Mouse (Mus musculus): ENCODE data around the gene Cklf. TPM values are rescaled to one million over a fixed set of nuclear protein-coding genes. Genes with fewer than 3 reads are reported as not detected.
"Not testable (repeated sequence)": the region's sequence is repeated elsewhere in the genome, so short reads cannot be mapped to it uniquely, and the experiment has no call there.

Cklf gene
- polyA plus RNA-seq, 1 experiment from 2014 or later: 48.2 TPM

DNA sequence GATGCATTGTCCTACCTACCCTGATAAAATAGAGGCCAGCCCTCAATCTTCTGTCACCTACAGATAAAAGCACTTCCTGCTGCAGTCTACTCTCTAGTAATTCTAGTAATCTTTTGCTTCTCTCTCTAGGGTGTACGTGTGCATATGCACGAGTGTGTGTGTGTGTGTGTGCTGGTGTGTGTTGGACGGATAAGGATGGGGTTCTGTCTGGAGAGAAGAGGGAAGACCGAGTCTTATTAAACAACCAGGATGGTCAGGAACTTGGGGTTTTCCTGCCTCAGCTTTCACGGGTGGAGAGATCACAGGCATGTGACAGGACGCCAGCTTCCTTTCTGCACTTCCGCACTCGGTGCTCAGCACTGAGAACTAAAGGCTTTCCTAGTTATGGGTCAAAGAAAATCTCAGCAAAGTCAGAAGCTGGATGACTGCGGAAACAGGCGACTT lies 11.2 kb upstream of the Cklf start:
- H3K27ac ChIP-seq: no peak overlapping the region
- no peaks in the 10 kb centered on the region for H3K27me3 ChIP-seq
- H3K4me3 ChIP-seq: no peak overlapping the region
- peaks cover 92% of the 10 kb centered on the region for H3K36me3 ChIP-seq
- H3K4me2 ChIP-seq (replicated peaks): no peak overlapping the region
- ATAC-seq (ENCODE audit: low FRiP score): no peak
- WGBS: 90% methylated on average over 10 of the region's 10 CpGs
- H3K4me1 ChIP-seq: no peaks in the 10 kb centered on the region
- no peaks in the 10 kb centered on the region for H3K9me3 ChIP-seq (replicated peaks)
- H3K9ac ChIP-seq: no peak overlapping the region

DNA sequence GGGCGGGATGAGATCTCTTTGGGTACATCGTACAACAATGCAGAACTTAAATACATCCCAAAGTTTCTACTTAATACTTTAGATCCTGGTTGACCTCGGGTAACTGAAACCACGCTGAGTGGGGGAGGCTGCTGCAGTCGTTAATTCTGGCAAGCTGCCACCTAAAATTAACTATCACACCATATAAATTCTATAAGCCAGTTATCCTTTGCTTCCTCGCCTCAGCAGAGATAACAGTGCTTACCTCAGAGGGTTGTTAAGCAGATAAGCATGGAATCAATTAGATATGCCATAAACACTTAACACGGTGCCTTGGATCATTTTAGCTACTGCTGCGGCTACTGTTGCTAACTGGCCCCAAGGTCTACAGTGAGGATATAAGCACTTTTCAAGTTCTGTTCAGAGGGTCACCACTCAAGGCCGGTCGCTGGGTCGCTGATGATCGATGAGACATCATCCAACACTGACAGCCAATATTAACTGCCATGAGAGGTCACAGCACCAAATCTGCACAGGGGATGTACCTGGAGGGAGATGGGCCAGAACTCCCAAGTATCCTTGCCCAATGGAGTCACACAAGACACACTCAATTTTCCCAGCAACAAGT lies 8.5 kb upstream of the Cklf start:
- no peak overlapping the region for H3K4me3 ChIP-seq
- no peaks in the 10 kb centered on the region for H3K9me3 ChIP-seq (replicated peaks)
- peaks cover 73% of the 10 kb centered on the region for H3K36me3 ChIP-seq
- H3K27me3 ChIP-seq: no peaks in the 10 kb centered on the region
- ATAC-seq (ENCODE audit: low FRiP score): no peak
- no peak overlapping the region for H3K9ac ChIP-seq
- H3K4me2 ChIP-seq (replicated peaks): no peak overlapping the region
- H3K27ac ChIP-seq: no peak overlapping the region
- 87% methylated on average over 12 of the region's 12 CpGs for WGBS
- H3K4me1 ChIP-seq: peaks cover 6% of the 10 kb centered on the region

DNA sequence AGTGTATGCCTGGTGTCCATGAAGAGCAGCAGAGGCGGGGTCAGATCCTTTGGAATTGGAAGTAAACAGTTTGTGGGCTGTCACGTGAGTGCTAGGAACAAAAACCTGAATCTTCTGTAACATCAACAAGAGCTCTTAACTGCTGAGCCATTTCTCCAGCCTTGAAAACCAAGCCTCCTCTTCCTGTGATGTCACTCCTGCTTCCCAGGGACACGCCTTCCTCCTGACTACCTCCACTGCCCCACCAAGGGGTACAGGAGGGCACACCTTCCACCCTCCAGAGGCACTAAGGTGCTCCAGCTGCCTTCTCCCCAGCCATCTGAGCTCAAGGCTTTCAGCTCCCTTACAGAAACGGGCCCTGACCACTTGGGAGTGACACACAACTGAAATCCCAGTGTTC lies 4.0 kb upstream of the Cklf start:
- no peak for ATAC-seq (ENCODE audit: low FRiP score)
- H3K9me3 ChIP-seq (replicated peaks): no peaks in the 10 kb centered on the region
- no peak overlapping the region; the same call in 1 of the 2 replicates for H3K9ac ChIP-seq
- H3K36me3 ChIP-seq: peaks cover 29% of the 10 kb centered on the region
- H3K27ac ChIP-seq: no peak overlapping the region
- no peaks in the 10 kb centered on the region for H3K27me3 ChIP-seq
- no peak overlapping the region for H3K4me2 ChIP-seq (replicated peaks)
- H3K4me1 ChIP-seq: peaks cover 21% of the 10 kb centered on the region
- 81% methylated on average over 4 of the region's 4 CpGs for WGBS
- no peak overlapping the region for H3K4me3 ChIP-seq

DNA sequence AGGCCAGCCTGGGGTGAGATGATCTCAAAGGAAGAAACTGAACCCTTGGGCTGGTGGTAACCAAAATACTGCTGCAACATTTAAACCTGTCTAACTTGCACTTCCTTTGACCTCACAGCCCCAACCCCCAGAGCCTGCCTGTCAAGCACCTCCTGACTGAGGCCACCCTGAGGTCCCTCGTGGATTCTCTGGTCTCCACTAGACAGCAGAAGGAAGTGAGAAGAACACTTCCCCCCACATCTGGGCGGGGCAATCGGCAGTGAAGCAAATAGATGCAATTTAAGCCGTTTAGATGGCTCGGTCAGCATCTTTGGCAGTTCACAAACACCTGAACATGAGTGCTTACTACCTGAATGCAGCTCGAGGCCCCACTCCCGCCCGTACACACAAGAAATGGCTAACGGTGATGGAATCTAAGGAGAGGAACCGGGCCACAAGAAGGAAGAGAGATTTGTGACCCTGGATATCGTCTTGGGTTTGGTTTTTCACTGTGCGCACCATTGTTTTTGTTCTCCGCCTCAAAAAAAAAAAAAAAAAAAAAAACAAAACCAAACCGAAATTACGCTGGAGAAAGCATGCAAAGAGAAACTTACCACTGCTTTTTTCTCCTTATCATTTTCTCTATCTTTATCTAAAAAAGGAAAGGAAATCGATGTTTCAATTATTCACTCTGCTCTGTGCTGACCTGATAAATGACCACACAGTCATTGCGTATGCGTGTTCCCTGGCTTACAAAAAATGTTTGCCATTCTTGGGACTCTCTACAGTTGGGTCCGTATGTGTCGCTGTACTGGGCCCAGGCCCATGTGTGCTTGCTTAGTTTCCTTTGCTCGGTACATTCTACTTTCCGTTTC lies 3.4 kb upstream of the Cklf start:
- no peaks in the 10 kb centered on the region for H3K9me3 ChIP-seq (replicated peaks)
- ATAC-seq (ENCODE audit: low FRiP score): no peak
- no peaks in the 10 kb centered on the region for H3K27me3 ChIP-seq
- H3K4me3 ChIP-seq: peak overlapping the region; percentile 85
- WGBS: 73% methylated on average over 22 of the region's 22 CpGs
- peaks cover 23% of the 10 kb centered on the region for H3K4me1 ChIP-seq
- peaks cover 22% of the 10 kb centered on the region for H3K36me3 ChIP-seq
- no peak overlapping the region for H3K27ac ChIP-seq
- H3K9ac ChIP-seq: peak overlapping the region; percentile 89
- H3K4me2 ChIP-seq (replicated peaks): peak overlapping the region; percentile 82

DNA sequence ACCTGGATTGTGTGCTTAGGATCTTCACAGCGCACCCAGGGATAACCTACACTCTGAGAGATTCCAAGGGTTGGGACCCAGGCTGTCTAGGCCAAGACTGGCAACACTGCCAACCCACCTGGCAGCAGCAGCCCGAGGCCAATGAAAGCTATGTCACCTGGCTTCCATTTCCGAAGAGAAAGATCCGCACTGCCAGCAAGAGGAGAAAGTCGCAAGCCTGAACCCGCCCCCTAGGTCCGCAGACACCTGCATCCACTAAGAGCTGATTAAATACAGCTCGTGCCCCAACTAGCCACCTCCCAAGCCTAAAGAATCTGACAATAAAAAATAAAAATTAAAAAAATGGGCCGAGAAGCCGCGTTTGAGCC lies 2.8 kb upstream of the Cklf start:
- WGBS: 5% methylated on average over 11 of the region's 11 CpGs
- no peaks in the 10 kb centered on the region for H3K27me3 ChIP-seq
- H3K36me3 ChIP-seq: peaks cover 16% of the 10 kb centered on the region
- H3K9ac ChIP-seq: peak overlapping the region; percentile 89
- H3K4me1 ChIP-seq: peaks cover 23% of the 10 kb centered on the region
- peak; percentile 12 for ATAC-seq (ENCODE audit: low FRiP score)
- no peak overlapping the region for H3K27ac ChIP-seq
- peak overlapping the region; percentile 82 for H3K4me2 ChIP-seq (replicated peaks)
- H3K9me3 ChIP-seq (replicated peaks): no peaks in the 10 kb centered on the region
- peak overlapping the region; percentile 85 for H3K4me3 ChIP-seq

DNA sequence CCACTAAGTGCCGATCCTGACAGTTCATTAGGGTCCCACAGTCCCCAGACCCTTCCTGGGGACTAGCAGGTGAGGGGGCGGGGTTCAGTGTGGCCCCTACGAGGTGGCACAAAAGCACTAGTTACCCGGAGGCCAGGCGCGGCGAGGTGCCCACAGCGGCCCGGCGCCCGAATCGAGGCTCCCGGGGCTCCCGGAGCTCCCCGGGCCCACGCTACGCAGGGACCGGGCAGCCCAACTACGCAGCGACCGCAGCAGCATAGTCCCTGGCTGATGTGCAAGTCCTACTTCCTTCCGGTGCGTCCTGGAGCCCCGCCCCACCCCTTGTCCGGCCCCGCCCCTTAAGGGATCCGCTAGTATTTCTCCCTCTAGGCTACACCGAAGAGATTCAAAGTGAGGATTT lies 2.4 kb upstream of the Cklf start, which contains the start of gene Tk2:
TSS of gene Tk2 (minus strand) at position 283 of the 400 bp plus-strand sequence.
- WGBS: under 1% methylated on average over 28 of the region's 28 CpGs
- peak; percentile 92 for ATAC-seq (ENCODE audit: low FRiP score)
- Histone ChIP-seq H3K4me1 (peaks cover 23% of the 10 kb centered on the region), H3K9me3 (replicated peaks) (no peaks in the 10 kb centered on the region), H3K4me2 (replicated peaks) (peak within 1 kb of the TSS; percentile 82), H3K4me3 (peak within 1 kb of the TSS; percentile 85), H3K27ac (0 out of 2 replicates have a peak within 1 kb of the TSS, but pooled peaks have one; percentile 4), H3K36me3 (peaks cover 13% of the 10 kb centered on the region), H3K9ac (peak within 1 kb of the TSS; percentile 89), H3K27me3 (no peaks in the 10 kb centered on the region)

DNA sequence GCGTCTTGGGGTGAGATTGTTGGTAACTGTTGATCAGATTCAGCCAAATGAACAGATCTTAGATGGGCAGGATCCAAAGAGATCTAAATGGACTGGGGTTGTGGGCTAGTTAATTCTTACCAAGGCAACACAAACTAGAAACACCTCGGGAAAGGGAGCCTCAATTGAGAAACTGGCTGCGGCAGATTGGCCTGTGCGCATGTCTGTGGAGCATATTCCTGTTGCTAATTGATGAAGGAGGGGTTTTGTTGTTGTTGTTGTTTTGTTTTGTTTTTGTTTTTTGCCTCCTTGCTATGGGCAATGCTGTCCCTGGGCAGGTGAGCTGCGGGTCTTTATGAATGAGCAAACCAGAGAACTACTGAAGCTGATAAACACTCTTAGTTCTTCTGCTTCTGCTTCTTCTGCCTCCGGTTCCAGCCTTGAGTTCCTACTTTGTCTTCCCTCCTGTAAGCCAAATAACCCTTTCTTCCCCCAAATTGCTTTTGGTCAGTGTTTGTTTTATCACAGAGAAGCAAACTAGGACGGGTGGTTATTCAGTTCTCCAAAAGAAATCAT lies 1.1 kb upstream of the Cklf start:
- Histone ChIP-seq H3K27ac (no peak overlapping the region), H3K4me1 (peaks cover 23% of the 10 kb centered on the region), H3K27me3 (no peaks in the 10 kb centered on the region), H3K9me3 (replicated peaks) (no peaks in the 10 kb centered on the region), H3K4me3 (no peak overlapping the region), H3K9ac (no peak overlapping the region), H3K36me3 (peaks cover 6% of the 10 kb centered on the region; the same call in 1 of the 2 replicates), H3K4me2 (replicated peaks) (no peak overlapping the region)
- 85% methylated on average over 7 of the region's 7 CpGs for WGBS
- ATAC-seq (ENCODE audit: low FRiP score): no peak

DNA sequence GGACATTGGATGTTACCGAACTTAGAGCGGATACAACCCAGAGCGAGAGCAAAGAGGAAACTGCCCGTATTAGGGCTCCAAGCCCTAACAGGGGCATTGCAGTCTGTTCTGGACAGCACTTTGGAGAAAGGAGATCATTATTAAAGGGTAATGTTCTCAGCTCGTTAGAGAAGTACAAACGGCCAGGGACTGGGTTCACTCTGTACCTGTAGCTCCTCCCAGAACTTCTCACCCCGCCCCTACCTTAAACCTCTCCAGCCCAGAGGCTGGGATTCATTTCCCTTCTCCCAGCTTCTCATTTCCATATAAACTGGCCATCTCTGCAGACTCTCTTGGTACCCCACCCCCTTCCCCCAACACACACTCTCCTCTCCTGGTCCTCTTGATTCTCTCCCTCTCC lies 800 bp downstream of the Cklf start:
- Histone ChIP-seq H3K4me2 (replicated peaks) (peak overlapping the region; percentile 74), H3K27me3 (no peaks in the 10 kb centered on the region), H3K36me3 (no peaks in the 10 kb centered on the region), H3K9me3 (replicated peaks) (no peaks in the 10 kb centered on the region), H3K27ac (no peak overlapping the region), H3K4me3 (peak overlapping the region; percentile 64), H3K9ac (peak overlapping the region; percentile 69), H3K4me1 (peaks cover 23% of the 10 kb centered on the region)
- 0 out of 2 replicates have a peak, but pooled peaks have one; percentile 5 for ATAC-seq (ENCODE audit: low FRiP score)
- 0% methylated on average over 7 of the region's 7 CpGs for WGBS

DNA sequence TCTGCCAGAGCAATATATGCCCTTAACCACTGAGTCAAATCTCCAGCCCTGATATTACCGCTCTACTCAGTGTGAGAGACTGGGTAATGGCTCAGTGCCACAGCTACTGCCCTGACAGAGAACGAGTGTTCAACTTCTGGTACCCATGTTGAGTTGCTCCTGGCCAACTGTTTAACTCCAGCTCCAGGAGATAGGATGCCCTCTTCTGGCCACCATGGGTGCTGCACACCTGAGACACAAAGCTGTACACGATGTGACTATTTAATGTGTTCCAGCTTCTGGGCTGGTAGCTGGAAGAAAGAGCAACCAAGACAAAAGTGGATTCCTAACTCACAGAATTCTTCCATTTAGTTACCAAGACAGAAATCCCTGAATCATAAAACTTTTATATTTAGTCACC lies 2.4 kb downstream of the Cklf start:
- H3K4me2 ChIP-seq (replicated peaks): no peak overlapping the region
- no peak overlapping the region for H3K27ac ChIP-seq
- peaks cover 8% of the 10 kb centered on the region for H3K36me3 ChIP-seq
- H3K4me1 ChIP-seq: peaks cover 10% of the 10 kb centered on the region; the same call in 1 of the 2 replicates
- H3K4me3 ChIP-seq: no peak overlapping the region
- no peaks in the 10 kb centered on the region for H3K27me3 ChIP-seq
- no peaks in the 10 kb centered on the region for H3K9me3 ChIP-seq (replicated peaks)
- no peak overlapping the region for H3K9ac ChIP-seq
- ATAC-seq (ENCODE audit: low FRiP score): no peak
- 84% methylated on average over 3 of the region's 3 CpGs for WGBS

DNA sequence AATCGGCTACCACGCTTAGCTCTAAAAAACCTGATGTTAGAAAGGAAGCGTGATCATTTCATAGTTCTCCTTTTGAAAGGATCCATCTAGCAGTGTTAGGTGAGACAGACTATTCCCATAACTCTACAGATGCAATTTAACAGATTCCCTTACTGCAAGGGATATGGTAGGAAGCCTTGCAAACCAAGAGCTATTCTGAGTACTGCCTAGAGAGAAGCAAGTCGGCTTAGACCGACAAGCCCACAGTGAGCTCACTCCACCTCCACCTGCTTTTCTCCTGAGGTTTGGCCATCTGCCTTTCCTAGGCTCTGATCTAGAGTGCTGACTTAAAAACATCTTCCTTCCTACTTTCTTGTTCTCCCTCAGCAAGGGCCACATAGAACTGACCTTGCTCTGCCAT lies 11.1 kb downstream of the Cklf start:
- H3K4me1 ChIP-seq; H3K27me3 ChIP-seq; H3K27ac ChIP-seq; H3K9ac ChIP-seq; ATAC-seq (ENCODE audit: low FRiP score); H3K4me2 ChIP-seq (replicated peaks); H3K9me3 ChIP-seq (replicated peaks); H3K4me3 ChIP-seq: not testable (repeated sequence)
- WGBS: 95% methylated on average over 5 of the region's 5 CpGs
- peaks cover 41% of the 10 kb centered on the region for H3K36me3 ChIP-seq

DNA sequence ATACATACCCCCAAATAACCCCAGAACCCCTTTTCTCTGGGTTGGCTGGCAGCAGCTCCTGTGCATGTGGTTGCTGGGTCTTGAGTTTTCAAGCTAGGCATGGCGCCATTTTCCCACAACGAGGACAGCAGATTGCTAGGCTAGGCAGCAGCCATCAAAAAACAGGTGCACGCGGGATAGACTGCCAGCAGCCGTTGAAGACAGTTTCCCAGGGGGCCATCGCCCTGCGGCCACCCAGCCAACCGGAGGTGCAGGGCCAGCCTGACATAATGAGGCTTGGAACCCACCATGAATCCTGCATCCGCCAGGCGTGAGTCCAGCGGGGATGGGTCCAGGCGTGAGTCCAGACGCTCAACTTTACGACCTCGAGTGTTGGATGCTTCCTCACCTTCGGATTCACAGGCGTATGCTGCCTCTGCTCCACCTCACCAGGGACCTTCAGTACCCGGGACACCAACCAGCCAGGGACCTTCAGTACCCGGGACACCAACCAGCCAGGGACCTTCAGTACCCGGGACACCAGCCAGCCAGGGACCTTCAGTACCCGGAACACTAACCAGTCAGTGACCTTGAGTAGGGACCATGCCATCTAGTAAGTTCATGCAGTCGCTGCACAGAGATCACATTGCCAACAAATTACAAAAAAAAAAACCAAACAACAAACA lies 13.7 kb downstream of the Cklf start:
- H3K4me1 ChIP-seq; ATAC-seq (ENCODE audit: low FRiP score); H3K27ac ChIP-seq; H3K9ac ChIP-seq; H3K4me2 ChIP-seq (replicated peaks); H3K27me3 ChIP-seq; H3K9me3 ChIP-seq (replicated peaks); H3K4me3 ChIP-seq: not testable (repeated sequence)
- peaks cover 18% of the 10 kb centered on the region for H3K36me3 ChIP-seq
- 96% methylated on average over 22 of the region's 22 CpGs for WGBS

DNA sequence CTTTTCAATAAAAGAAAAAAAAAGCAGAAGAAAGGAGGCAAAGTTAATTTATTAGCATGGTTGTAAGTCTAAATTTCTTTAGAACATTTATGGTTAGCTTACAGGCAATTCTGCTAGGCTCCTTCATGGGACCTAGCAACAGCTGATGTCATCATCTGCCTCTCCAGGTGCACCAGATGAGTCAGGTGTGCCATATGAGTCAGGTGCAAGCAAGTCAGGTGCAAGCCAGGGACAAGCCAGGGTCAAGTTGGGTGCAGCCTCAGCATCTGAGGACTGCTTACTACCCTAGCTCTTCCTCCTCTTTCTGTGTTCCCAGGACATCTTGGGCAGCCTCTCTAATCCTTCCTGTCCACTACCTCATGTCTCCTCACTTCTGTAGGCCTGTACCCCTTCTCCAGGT lies 17.7 kb downstream of the Cklf start:
- Histone ChIP-seq H3K27ac (no peak overlapping the region), H3K36me3 (peaks cover 12% of the 10 kb centered on the region), H3K4me2 (replicated peaks) (no peak overlapping the region), H3K4me1 (no peaks in the 10 kb centered on the region), H3K4me3 (no peak overlapping the region), H3K9me3 (replicated peaks) (no peaks in the 10 kb centered on the region), H3K9ac (no peak overlapping the region), H3K27me3 (no peaks in the 10 kb centered on the region)
- no peak for ATAC-seq (ENCODE audit: low FRiP score)

Data from hindbrain, embryonic 12.5 days (tissue).